Comparison of ENCODE assay signal across 9 mouse cellular contexts in the genomic region with DNA sequence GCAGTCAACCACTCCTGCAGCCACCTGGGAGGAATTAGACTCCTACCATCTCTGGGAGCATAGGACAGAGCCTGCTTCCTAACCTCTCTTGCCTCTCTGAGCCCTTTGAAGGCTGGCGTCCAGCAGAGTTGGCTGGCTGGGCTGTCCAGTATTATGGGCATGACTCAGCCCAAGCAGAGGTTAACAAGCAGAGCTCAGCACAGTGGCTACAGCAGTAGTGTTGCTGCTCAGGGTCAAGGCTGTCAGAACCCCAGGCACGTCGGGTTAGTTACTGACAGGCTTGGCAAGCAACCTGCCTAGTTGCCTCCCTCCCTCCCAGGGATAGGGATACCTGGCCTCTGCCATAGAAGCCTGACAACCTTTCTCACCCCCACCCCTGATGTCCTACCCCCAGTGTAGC. TPM values are rescaled to one million over a fixed set of nuclear protein-coding genes. Genes with fewer than 3 reads are reported as not detected.
DNase-seq lines count a peak whose midpoint lies in the region; ATAC-seq lines count a peak whose summit lies in the region.
"Had no signal": no experiment of that assay in that cellular context is flagged by ENCODE, and none has a peak within 500 bp of the region (broad histone marks: within the 10 kb centered on the region; RNA-seq: fewer than 3 reads in every experiment).

No protein-coding gene starts in this region.

- H3K4me3 ChIP-seq in kidney, embryonic 14.5 days (ENCODE audit: low read length), result no peak overlapping the region
- H3K4me3 ChIP-seq in kidney, embryonic 15.5 days (replicated peaks), result no peak overlapping the region
- no peak overlapping the region for H3K4me3 ChIP-seq in midbrain, embryonic 13.5 days (replicated peaks)

- H3K4me1 ChIP-seq in kidney, embryonic 14.5 days (ENCODE audit: control insufficient read depth, insufficient read depth, low read length), result 0 out of 2 replicates have a peak, but pooled peaks cover 5% of the 10 kb centered on the region
- peaks cover 33% of the 10 kb centered on the region for H3K4me1 ChIP-seq in kidney, embryonic 15.5 days
- H3K4me1 ChIP-seq in midbrain, embryonic 13.5 days (replicated peaks), result peaks cover 38% of the 10 kb centered on the region

- no peaks in the 10 kb centered on the region; the same call in 1 of the 2 replicates for H3K36me3 ChIP-seq in kidney, embryonic 14.5 days (ENCODE audit: control insufficient read depth, insufficient read depth, low read length)
- H3K36me3 ChIP-seq in kidney, embryonic 15.5 days, result no peaks in the 10 kb centered on the region
- H3K36me3 ChIP-seq in midbrain, embryonic 13.5 days, result no peaks in the 10 kb centered on the region

- 52% methylated on average over 3 of the region's 3 CpGs for WGBS in kidney, embryonic 14.5 days
- 44% methylated on average over 3 of the region's 3 CpGs for WGBS in kidney, embryonic 15.5 days
- WGBS in midbrain, embryonic 13.5 days, result 61% methylated on average over 3 of the region's 3 CpGs

- DNase-seq in kidney, adult 9 months, result peak; percentile 19
- DNase-seq in adrenal gland, adult 8-10 months, result peak; percentile 69
- peak; percentile 30 for DNase-seq in gastrocnemius, postnatal 10 days
- DNase-seq in layer of hippocampus, adult 9-11 months, result no peak
- no peak for DNase-seq in right cerebral cortex, postnatal 36 days (ENCODE audit: low spot score in 2 of 2)

- ATAC-seq in kidney, embryonic 14.5 days (ENCODE audit: low FRiP score, low TSS enrichment), result no peak
- ATAC-seq in kidney, embryonic 15.5 days (replicated peaks; ENCODE audit: low FRiP score), result no peak
- no peak for ATAC-seq in midbrain, embryonic 13.5 days

- H3K9me3 ChIP-seq in kidney, embryonic 14.5 days (ENCODE audit: control insufficient read depth, low read length), result no peaks in the 10 kb centered on the region
- H3K9me3 ChIP-seq in kidney, embryonic 15.5 days (replicated peaks), result no peaks in the 10 kb centered on the region
- no peaks in the 10 kb centered on the region for H3K9me3 ChIP-seq in midbrain, embryonic 13.5 days

- no peak overlapping the region for H3K27ac ChIP-seq in kidney, embryonic 14.5 days (ENCODE audit: low read depth, low read length)
- peak overlapping the region; percentile 45; the same call in 1 of the 2 replicates for H3K27ac ChIP-seq in kidney, embryonic 15.5 days
- no peak overlapping the region for H3K27ac ChIP-seq in midbrain, embryonic 13.5 days

- H3K4me2 ChIP-seq in kidney, embryonic 14.5 days (replicated peaks; ENCODE audit: low read depth, low read length), result no peak overlapping the region; the same call in 1 of the 2 replicates
- H3K4me2 ChIP-seq in kidney, embryonic 15.5 days, result peak overlapping the region; percentile 67
- H3K4me2 ChIP-seq in midbrain, embryonic 13.5 days (replicated peaks), result peak overlapping the region; percentile 67

- no peak overlapping the region for H3K9ac ChIP-seq in kidney, embryonic 14.5 days (ENCODE audit: low read depth, low read length)
- no peak overlapping the region for H3K9ac ChIP-seq in kidney, embryonic 15.5 days
- 0 out of 2 replicates have a peak overlapping the region, but pooled peaks have one; percentile 10 for H3K9ac ChIP-seq in midbrain, embryonic 13.5 days (replicated peaks)

- H3K27me3 ChIP-seq in kidney, embryonic 14.5 days (ENCODE audit: control insufficient read depth, insufficient read depth, low read length), result no peaks in the 10 kb centered on the region
- H3K27me3 ChIP-seq in kidney, embryonic 15.5 days, result no peaks in the 10 kb centered on the region
- H3K27me3 ChIP-seq in midbrain, embryonic 13.5 days, result no peaks in the 10 kb centered on the region

RNA-seq across cellular contexts. Expression of gene Abcd1, which starts 1.9 kb away (rescaled TPM):
- 9.3 and 12.0 TPM in 2 replicates for polyA plus RNA-seq in kidney, embryonic 14.5 days (2014; fragmentation: Nextera tagmentation; extraction: Ambion mirVana)
- 10 to 100 TPM; 23.0 to 38.2 (median 29.4) TPM for total RNA-seq in adrenal gland, adult 8-10 months (2022)
- total RNA-seq in gastrocnemius, postnatal 10 days (2021), result 10 to 100 TPM; 21.8 to 24.7 TPM
- polyA plus RNA-seq in kidney, embryonic 15.5 days (2015; fragmentation: Nextera tagmentation; extraction: Ambion mirVana), result 12.4 and 15.2 TPM in 2 replicates
- 9.6 and 11.8 TPM in 2 replicates for polyA plus RNA-seq in midbrain, embryonic 13.5 days (2015; fragmentation: Nextera tagmentation; extraction: Ambion mirVana)

RNA-seq across cellular contexts. Expression of gene Bcap31, which starts 2.3 kb away (rescaled TPM):
- 228 and 265 TPM in 2 replicates for polyA plus RNA-seq in kidney, embryonic 14.5 days (2014; fragmentation: Nextera tagmentation; extraction: Ambion mirVana)
- total RNA-seq in adrenal gland, adult 8-10 months (2022), result 100 to 1,000 TPM; 212 to 320 (median 258) TPM
- 10 to 100 TPM; 75.2 to 80.4 TPM for total RNA-seq in gastrocnemius, postnatal 10 days (2021)
- polyA plus RNA-seq in kidney, embryonic 15.5 days (2015; fragmentation: Nextera tagmentation; extraction: Ambion mirVana), result 256 and 267 TPM in 2 replicates
- polyA plus RNA-seq in midbrain, embryonic 13.5 days (2015; fragmentation: Nextera tagmentation; extraction: Ambion mirVana), result 116 and 118 TPM in 2 replicates

RNA-seq across cellular contexts. Expression of gene Plxnb3, which starts 38.6 kb away (rescaled TPM):
- polyA plus RNA-seq in kidney, embryonic 14.5 days (2014; fragmentation: Nextera tagmentation; extraction: Ambion mirVana), result 0.14 and 0.27 TPM in 2 replicates
- under 1 TPM; 0.38 to 0.74 (median 0.55) TPM for total RNA-seq in adrenal gland, adult 8-10 months (2022)
- total RNA-seq in gastrocnemius, postnatal 10 days (2021), result 1 to 10 TPM; 1.7 to 2.2 TPM
- 0.14 and 0.44 TPM in 2 replicates for polyA plus RNA-seq in kidney, embryonic 15.5 days (2015; fragmentation: Nextera tagmentation; extraction: Ambion mirVana)
- polyA plus RNA-seq in midbrain, embryonic 13.5 days (2015; fragmentation: Nextera tagmentation; extraction: Ambion mirVana), result 0.07 and 0.08 TPM in 2 replicates
- polyA plus RNA-seq: neural tube, embryonic 11.5 days had no signal

RNA-seq across cellular contexts. Expression of gene Slc6a8, which starts 45.3 kb away (rescaled TPM):
- polyA plus RNA-seq in kidney, embryonic 14.5 days (2014; fragmentation: Nextera tagmentation; extraction: Ambion mirVana), result 9.0 and 10.4 TPM in 2 replicates
- total RNA-seq in adrenal gland, adult 8-10 months (2022), result 100 to 1,000 TPM in 3 of 4 experiments, 10 to 100 TPM in 1; 63.8 to 185 (median 134) TPM
- total RNA-seq in gastrocnemius, postnatal 10 days (2021), result 10 to 100 TPM; 48.5 to 50.7 TPM
- polyA plus RNA-seq in kidney, embryonic 15.5 days (2015; fragmentation: Nextera tagmentation; extraction: Ambion mirVana), result 7.1 and 7.9 TPM in 2 replicates
- polyA plus RNA-seq in midbrain, embryonic 13.5 days (2015; fragmentation: Nextera tagmentation; extraction: Ambion mirVana), result 6.3 and 6.4 TPM in 2 replicates

RNA-seq across cellular contexts. Expression of gene Srpk3, which starts 55.9 kb away (rescaled TPM):
- 2.9 and 4.7 TPM in 2 replicates for polyA plus RNA-seq in kidney, embryonic 14.5 days (2014; fragmentation: Nextera tagmentation; extraction: Ambion mirVana)
- under 1 TPM; 0.42 to 0.71 (median 0.52) TPM for total RNA-seq in adrenal gland, adult 8-10 months (2022)
- total RNA-seq in gastrocnemius, postnatal 10 days (2021), result 100 to 1,000 TPM in 1 of 2 experiments, 10 to 100 TPM in 1; 88.6 to 116 TPM
- 5.2 and 8.1 TPM in 2 replicates for polyA plus RNA-seq in kidney, embryonic 15.5 days (2015; fragmentation: Nextera tagmentation; extraction: Ambion mirVana)
- polyA plus RNA-seq in midbrain, embryonic 13.5 days (2015; fragmentation: Nextera tagmentation; extraction: Ambion mirVana), result 1.3 and 1.4 TPM in 2 replicates

Comparison
In these comparisons a context has a peak if more than half of its experiments do, and no peak if none do; other contexts are left out.
1. DNase-seq: peak in kidney, adult 9 months (single experiment), adrenal gland, adult 8-10 months (single experiment) and gastrocnemius, postnatal 10 days (single experiment); none in layer of hippocampus, adult 9-11 months (single experiment) and right cerebral cortex, postnatal 36 days (0 of 2).